Mouse (Mus musculus) C2C12 (cell line): ENCODE measurements around the gene Fxyd3. TPM values are rescaled to one million over a fixed set of nuclear protein-coding genes. Genes with fewer than 3 reads are reported as not detected.

Experiments
- H3K27me3 ChIP-seq: one replicate; pipeline ENCODE4 v1.6.1; 2011; ENCODE audit not compliant: control insufficient read depth, insufficient read depth, insufficient read length
- H3K36me3 ChIP-seq: one replicate; pipeline ENCODE4 v1.6.1; 2011; ENCODE audit not compliant: control insufficient read depth, insufficient read depth
- H3K4me3 ChIP-seq: one replicate; pipeline ENCODE4 v1.5.1; 2011; ENCODE audit warnings: mild to moderate bottlenecking, control low read depth; ENCODE audit not compliant: poor library complexity, insufficient read depth, severe bottlenecking
- H3K79me2 ChIP-seq: one replicate; pipeline ENCODE4 v1.6.1; 2011; ENCODE audit not compliant: control insufficient read depth, insufficient read depth
- H3K79me3 ChIP-seq: one replicate; pipeline ENCODE4 v1.6.1; 2011; ENCODE audit warnings: low read depth, control low read depth
- H3ac ChIP-seq: one replicate; pipeline ENCODE3; 2011; ENCODE audit warnings: low read depth; ENCODE audit not compliant: control insufficient read depth, insufficient read length
- CEBPB ChIP-seq: IDR thresholded peaks from one replicate; pipeline ENCODE4 v1.6.1; 2011; ENCODE audit warnings: low read depth, mild to moderate bottlenecking, control low read depth, moderate library complexity
- CTCF ChIP-seq: IDR thresholded peaks from one replicate; pipeline ENCODE4 v1.5.1; 2011; ENCODE audit not compliant: control insufficient read depth, insufficient read depth, insufficient read length
- FOSL1 ChIP-seq: IDR thresholded peaks from one replicate; pipeline ENCODE4 v1.8.0; 2011; ENCODE audit warnings: mild to moderate bottlenecking, low read length; ENCODE audit not compliant: poor library complexity, insufficient read depth, severe bottlenecking
- MAX ChIP-seq: IDR thresholded peaks from one replicate; pipeline ENCODE4 v1.6.1; 2011; ENCODE audit warnings: mild to moderate bottlenecking, control low read depth
- MYOD1 ChIP-seq: IDR thresholded peaks from one replicate; pipeline ENCODE4 v1.6.1; 2011; ENCODE audit warnings: low read depth; ENCODE audit not compliant: control insufficient read depth, insufficient read length
- MYOG ChIP-seq: IDR thresholded peaks from one replicate; pipeline ENCODE4 v1.6.1; 2011; ENCODE audit not compliant: control insufficient read depth, insufficient read length; ENCODE audit errors: extremely low read depth
- USF1 ChIP-seq: IDR thresholded peaks from one replicate; pipeline ENCODE4 v1.6.1; 2011; ENCODE audit warnings: low read depth, mild to moderate bottlenecking, control low read depth, moderate library complexity
- polyA plus RNA-seq: library from polyadenylated mRNA; unstranded; fragments of >200 nt; fragmentation: generic; extraction: Trizol; gene quantifications from one replicate; pipeline ENCODE4 v1.2.1, GENCODE M21; 2012; ENCODE audit warnings: missing spikeins

The Fxyd3 gene
- polyA plus RNA-seq, 1 experiment: 0.04 TPM

DNA sequence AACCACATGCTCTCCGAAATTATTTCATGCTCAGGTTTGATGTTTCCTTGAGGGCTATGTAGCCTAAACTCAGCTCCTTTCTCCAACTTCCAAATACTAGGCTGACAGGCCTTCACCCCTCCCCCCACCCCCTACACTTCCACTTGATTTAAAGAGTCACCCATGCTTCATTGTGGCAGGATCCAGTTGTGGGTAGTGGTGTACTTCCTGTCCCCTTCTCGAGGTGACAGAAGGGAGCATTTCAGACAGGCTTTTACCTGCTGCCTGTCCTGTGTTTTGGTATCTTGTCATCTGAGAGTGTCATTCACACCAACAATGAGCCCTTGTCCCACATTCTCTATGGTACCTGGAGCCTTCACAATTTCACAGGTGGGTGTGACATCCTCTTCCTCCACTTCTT, 10.8 kb upstream of the Fxyd3 start:
- Histone ChIP-seq H3K4me3 (no peak overlapping the region), H3K79me3 (no peaks in the 10 kb centered on the region), H3ac (no peak overlapping the region), H3K36me3 (no peaks in the 10 kb centered on the region), H3K27me3 (peaks cover 8% of the 10 kb centered on the region), H3K79me2 (no peaks in the 10 kb centered on the region)
- TF ChIP-seq MYOD1: no peak
- no peak for TF ChIP-seq MAX
- no peak for TF ChIP-seq CTCF
- no peak for TF ChIP-seq CEBPB
- TF ChIP-seq USF1: no peak
- TF ChIP-seq MYOG: no peak
- no peak for TF ChIP-seq FOSL1

DNA sequence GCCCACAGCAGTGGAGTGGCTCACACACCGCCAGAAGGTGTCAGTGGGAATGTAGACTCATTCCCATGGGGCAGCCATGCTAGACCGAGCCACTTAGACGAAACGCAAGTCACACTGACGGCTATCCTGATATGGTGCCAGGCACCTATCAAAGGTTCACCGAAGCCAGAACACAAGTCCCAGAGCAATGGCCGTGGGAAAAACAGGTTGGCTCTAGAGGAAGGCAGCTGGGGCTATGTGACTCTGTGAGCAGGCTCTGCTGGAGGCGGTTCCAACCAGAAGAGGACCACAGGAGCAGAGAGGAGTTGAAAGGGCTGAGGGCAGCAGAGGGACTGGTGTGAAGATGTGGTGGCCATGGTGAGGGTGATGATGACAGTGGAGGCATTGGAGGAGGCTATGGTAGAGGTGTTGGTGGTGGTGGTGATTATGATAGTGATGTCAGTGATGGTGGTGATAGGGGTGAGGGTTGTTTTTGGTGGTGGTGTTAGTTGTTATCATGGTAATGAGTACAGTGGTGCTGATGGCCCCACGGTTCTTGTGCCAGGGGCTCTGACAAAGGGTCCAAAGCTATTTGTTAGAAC, 9.8 kb upstream of the Fxyd3 start:
- H3ac ChIP-seq: no peak overlapping the region
- no peak overlapping the region for H3K4me3 ChIP-seq
- no peaks in the 10 kb centered on the region for H3K27me3 ChIP-seq
- TF ChIP-seq FOSL1: no peak
- TF ChIP-seq MAX: no peak
- no peak for TF ChIP-seq MYOD1
- no peak for TF ChIP-seq MYOG
- TF ChIP-seq CTCF: no peak
- no peaks in the 10 kb centered on the region for H3K79me2 ChIP-seq
- H3K36me3 ChIP-seq: no peaks in the 10 kb centered on the region
- no peaks in the 10 kb centered on the region for H3K79me3 ChIP-seq

DNA sequence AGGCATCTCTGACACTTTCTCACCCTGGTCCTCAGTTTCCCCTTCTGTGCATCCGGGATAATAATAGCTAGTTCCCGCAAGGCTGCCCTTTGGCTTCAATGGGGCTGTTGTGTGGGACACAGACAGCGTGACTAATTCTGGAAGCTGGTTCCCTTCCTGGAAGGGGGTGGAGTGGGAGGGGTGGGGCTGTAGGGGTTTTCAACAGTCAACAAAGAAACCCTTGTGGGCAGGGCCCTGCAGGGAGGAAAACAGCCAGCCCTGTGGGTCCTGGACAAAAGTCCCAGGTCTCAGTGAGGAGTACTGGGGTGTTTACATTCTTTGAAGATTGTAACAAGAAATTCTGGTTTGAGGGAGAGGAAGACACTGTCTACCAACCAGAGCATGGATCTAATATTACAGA, 8.7 kb upstream of the Fxyd3 start:
- no peaks in the 10 kb centered on the region for H3K36me3 ChIP-seq
- no peak overlapping the region for H3ac ChIP-seq
- H3K79me2 ChIP-seq: no peaks in the 10 kb centered on the region
- no peaks in the 10 kb centered on the region for H3K27me3 ChIP-seq
- TF ChIP-seq FOSL1 (no peak), CTCF (no peak), MAX (no peak), USF1 (no peak), MYOG (no peak), MYOD1 (no peak)
- H3K79me3 ChIP-seq: no peaks in the 10 kb centered on the region
- no peak overlapping the region for H3K4me3 ChIP-seq

DNA sequence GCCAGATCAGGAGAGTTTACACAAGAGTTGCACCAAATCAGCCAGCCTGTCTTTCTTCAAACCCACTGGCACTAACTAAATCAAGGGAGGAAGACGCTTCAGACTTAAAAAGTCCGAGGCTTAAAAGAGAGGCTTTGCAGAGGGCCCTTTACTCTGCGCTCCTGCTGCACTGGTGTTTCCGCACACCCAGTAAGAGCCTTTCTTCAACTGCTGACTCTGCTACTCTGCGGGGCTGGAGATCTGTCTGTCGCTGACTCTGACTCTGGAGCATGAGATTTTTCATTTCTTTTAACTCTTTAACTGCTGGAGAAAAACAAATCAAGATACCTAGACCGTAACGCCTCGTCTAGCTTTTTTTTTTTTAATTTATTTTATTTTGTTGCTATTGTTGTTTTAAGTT, 7.6 kb upstream of the Fxyd3 start:
- H3K27me3 ChIP-seq: no peaks in the 10 kb centered on the region
- no peaks in the 10 kb centered on the region for H3K36me3 ChIP-seq
- no peaks in the 10 kb centered on the region for H3K79me2 ChIP-seq
- no peaks in the 10 kb centered on the region for H3K79me3 ChIP-seq
- no peak for TF ChIP-seq MYOG
- no peak for TF ChIP-seq FOSL1
- no peak for TF ChIP-seq CTCF
- no peak for TF ChIP-seq MAX
- no peak for TF ChIP-seq USF1
- TF ChIP-seq CEBPB: no peak
- no peak for TF ChIP-seq MYOD1
- no peak overlapping the region for H3K4me3 ChIP-seq
- no peak overlapping the region for H3ac ChIP-seq

DNA sequence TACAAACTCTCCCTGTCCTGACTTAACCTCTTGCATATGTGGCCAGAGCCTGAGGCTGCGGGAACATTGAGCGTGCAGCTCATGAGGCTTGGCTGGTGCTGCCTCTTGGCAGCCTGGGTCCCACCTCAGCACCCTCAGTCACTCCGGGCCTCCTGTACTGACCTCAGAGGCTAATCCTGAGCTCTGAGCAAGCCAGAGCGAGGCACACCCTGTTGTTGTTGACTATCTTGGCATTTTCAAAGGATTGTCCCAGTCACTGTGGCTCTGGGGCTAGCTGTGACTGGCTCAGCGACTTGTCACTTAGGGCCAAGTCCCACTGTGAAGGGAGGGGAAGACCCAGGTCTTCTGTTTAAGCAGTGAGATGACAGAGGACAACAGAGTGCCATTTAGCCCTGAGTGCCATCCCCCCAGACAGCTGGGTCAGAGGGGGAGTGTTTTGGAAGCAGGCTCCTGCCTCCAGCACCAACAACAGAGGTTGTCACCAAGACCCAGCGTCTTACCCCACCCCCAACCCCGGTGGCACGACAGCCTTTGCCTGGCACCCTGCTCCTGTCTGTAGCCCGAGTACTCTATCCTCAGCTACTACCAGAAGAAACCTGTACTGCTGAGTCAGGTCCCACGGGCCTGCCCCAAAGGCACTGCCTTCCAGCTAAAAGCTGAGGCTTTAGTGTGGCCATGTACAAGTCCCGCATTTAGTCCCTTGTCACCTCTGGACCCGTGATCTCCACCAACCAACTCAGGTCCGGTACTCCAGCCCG, 6.5 kb upstream of the Fxyd3 start:
- Histone ChIP-seq H3ac (no peak overlapping the region), H3K36me3 (no peaks in the 10 kb centered on the region), H3K79me3 (no peaks in the 10 kb centered on the region), H3K79me2 (no peaks in the 10 kb centered on the region), H3K27me3 (no peaks in the 10 kb centered on the region), H3K4me3 (no peak overlapping the region)
- no peak for TF ChIP-seq CEBPB
- TF ChIP-seq MAX: no peak
- TF ChIP-seq CTCF: no peak
- no peak for TF ChIP-seq MYOG
- TF ChIP-seq MYOD1: no peak
- TF ChIP-seq FOSL1: no peak
- no peak for TF ChIP-seq USF1

DNA sequence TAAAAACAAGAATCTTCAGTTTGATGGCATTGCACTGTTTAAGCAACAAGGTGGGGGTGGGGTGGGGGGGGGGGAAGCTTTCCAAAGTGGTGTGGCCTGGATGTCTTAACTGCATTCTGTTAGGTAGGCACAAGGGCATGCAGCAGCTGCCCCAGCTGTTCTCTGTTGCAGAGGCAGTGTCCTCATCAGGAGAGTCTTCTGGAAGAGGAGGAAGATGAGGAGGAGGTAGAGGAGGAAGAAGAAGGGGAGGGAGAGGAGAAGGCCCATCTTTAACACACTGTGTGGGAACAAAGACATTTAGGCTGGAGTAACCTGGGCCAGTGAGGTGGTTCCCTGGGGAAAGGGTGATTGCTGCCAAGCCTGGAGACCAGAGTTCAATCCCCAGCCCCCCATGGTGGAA, 5.6 kb upstream of the Fxyd3 start:
- Histone ChIP-seq H3K27me3 (no peaks in the 10 kb centered on the region), H3K79me3 (no peaks in the 10 kb centered on the region), H3K79me2 (no peaks in the 10 kb centered on the region), H3ac (no peak overlapping the region), H3K4me3 (no peak overlapping the region), H3K36me3 (no peaks in the 10 kb centered on the region)
- TF ChIP-seq CTCF (no peak), MYOG (no peak), FOSL1 (no peak), MYOD1 (no peak), CEBPB (no peak), USF1 (no peak), MAX (no peak)
